Mouse (Mus musculus): ENCODE results near the gene Pla1a. TPM values are rescaled to one million over a fixed set of nuclear protein-coding genes. Genes with fewer than 3 reads are reported as not detected.

Gene Pla1a
- polyA plus RNA-seq, 1 experiment from 2014 or later = not detected

GRCm38 (mm10) chr16:38359857-38360256 is 73.1 kb downstream of the Pla1a start:
- Histone ChIP-seq H3K4me1 (ENCODE audit: control insufficient read depth, insufficient read depth, low read length) (peaks cover 11% of the 10 kb centered on the region), H3K9ac (replicated peaks; ENCODE audit: low read depth, low read length) (no peak overlapping the region), H3K36me3 (ENCODE audit: control insufficient read depth, insufficient read depth, low read length) (no peaks in the 10 kb centered on the region), H3K4me2 (replicated peaks; ENCODE audit: low read depth, low read length) (no peak overlapping the region), H3K4me3 (ENCODE audit: low read depth, low read length) (no peak overlapping the region), H3K27me3 (ENCODE audit: control insufficient read depth, insufficient read depth, low read length) (no peaks in the 10 kb centered on the region), H3K27ac (ENCODE audit: low read length) (no peak overlapping the region), H3K9me3 (ENCODE audit: control insufficient read depth, low read depth, low read length) (no peaks in the 10 kb centered on the region)
- WGBS = 57% methylated on average over 3 of the region's 3 CpGs
- no peak for ATAC-seq (ENCODE audit: insufficient number of reproducible peaks, insufficient read depth, low FRiP score, low read depth)

DNA sequence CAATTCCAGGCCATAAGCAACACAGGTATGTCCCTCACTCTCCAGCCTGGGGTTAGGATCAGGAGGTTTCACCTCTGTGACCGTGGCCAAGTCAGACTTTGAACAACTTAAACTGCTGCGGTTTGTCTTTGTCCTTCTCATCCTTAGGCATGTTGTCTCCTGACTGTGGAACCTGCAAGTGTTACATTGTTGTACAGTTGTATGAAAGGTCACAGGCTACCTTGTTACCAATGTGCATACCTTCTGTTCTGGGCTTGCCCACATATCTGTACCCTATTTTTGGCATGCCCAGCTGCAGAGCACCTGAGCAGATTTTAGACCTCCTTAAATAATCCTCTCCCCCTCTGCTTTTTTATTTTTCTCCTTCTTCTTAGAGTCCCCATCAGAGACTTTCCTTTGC is 73.7 kb downstream of the Pla1a start:
- no peak overlapping the region for H3K9ac ChIP-seq (replicated peaks; ENCODE audit: low read depth, low read length)
- 87% methylated on average over 2 of the region's 2 CpGs for WGBS
- no peak overlapping the region for H3K4me3 ChIP-seq (ENCODE audit: low read depth, low read length)
- no peaks in the 10 kb centered on the region for H3K9me3 ChIP-seq (ENCODE audit: control insufficient read depth, low read depth, low read length)
- ATAC-seq (ENCODE audit: insufficient number of reproducible peaks, insufficient read depth, low FRiP score, low read depth) = no peak
- peaks cover 11% of the 10 kb centered on the region for H3K4me1 ChIP-seq (ENCODE audit: control insufficient read depth, insufficient read depth, low read length)
- H3K27me3 ChIP-seq (ENCODE audit: control insufficient read depth, insufficient read depth, low read length) = no peaks in the 10 kb centered on the region
- H3K36me3 ChIP-seq (ENCODE audit: control insufficient read depth, insufficient read depth, low read length) = no peaks in the 10 kb centered on the region
- H3K4me2 ChIP-seq (replicated peaks; ENCODE audit: low read depth, low read length) = no peak overlapping the region
- no peak overlapping the region for H3K27ac ChIP-seq (ENCODE audit: low read length)

- no peak overlapping the region for H3K9ac ChIP-seq (replicated peaks; ENCODE audit: low read depth, low read length)
- H3K4me1 ChIP-seq (ENCODE audit: control insufficient read depth, insufficient read depth, low read length) = peaks cover 11% of the 10 kb centered on the region
- no peaks in the 10 kb centered on the region for H3K9me3 ChIP-seq (ENCODE audit: control insufficient read depth, low read depth, low read length)
- no peak for ATAC-seq (ENCODE audit: insufficient number of reproducible peaks, insufficient read depth, low FRiP score, low read depth)
- 93% methylated on average over 6 of the region's 6 CpGs for WGBS
- H3K27me3 ChIP-seq (ENCODE audit: control insufficient read depth, insufficient read depth, low read length) = no peaks in the 10 kb centered on the region
- no peak overlapping the region for H3K4me2 ChIP-seq (replicated peaks; ENCODE audit: low read depth, low read length)
- H3K4me3 ChIP-seq (ENCODE audit: low read depth, low read length) = no peak overlapping the region
- H3K27ac ChIP-seq (ENCODE audit: low read length) = no peak overlapping the region
- no peaks in the 10 kb centered on the region for H3K36me3 ChIP-seq (ENCODE audit: control insufficient read depth, insufficient read depth, low read length)
Measured at GRCm38 (mm10) chr16:38358256-38358812, 74.6 kb downstream of the Pla1a start.

GRCm38 (mm10) chr16:38354185-38354913 is 78.6 kb downstream of the Pla1a start:
- 56% methylated on average over 5 of the region's 5 CpGs for WGBS
- no peaks in the 10 kb centered on the region for H3K9me3 ChIP-seq (ENCODE audit: control insufficient read depth, low read depth, low read length)
- H3K27ac ChIP-seq (ENCODE audit: low read length) = no peak overlapping the region
- ATAC-seq (ENCODE audit: insufficient number of reproducible peaks, insufficient read depth, low FRiP score, low read depth) = no peak
- peaks cover 15% of the 10 kb centered on the region for H3K36me3 ChIP-seq (ENCODE audit: control insufficient read depth, insufficient read depth, low read length)
- no peaks in the 10 kb centered on the region for H3K4me1 ChIP-seq (ENCODE audit: control insufficient read depth, insufficient read depth, low read length)
- no peak overlapping the region for H3K4me3 ChIP-seq (ENCODE audit: low read depth, low read length)
- H3K4me2 ChIP-seq (replicated peaks; ENCODE audit: low read depth, low read length) = no peak overlapping the region
- H3K9ac ChIP-seq (replicated peaks; ENCODE audit: low read depth, low read length) = no peak overlapping the region
- no peaks in the 10 kb centered on the region for H3K27me3 ChIP-seq (ENCODE audit: control insufficient read depth, insufficient read depth, low read length)

DNA sequence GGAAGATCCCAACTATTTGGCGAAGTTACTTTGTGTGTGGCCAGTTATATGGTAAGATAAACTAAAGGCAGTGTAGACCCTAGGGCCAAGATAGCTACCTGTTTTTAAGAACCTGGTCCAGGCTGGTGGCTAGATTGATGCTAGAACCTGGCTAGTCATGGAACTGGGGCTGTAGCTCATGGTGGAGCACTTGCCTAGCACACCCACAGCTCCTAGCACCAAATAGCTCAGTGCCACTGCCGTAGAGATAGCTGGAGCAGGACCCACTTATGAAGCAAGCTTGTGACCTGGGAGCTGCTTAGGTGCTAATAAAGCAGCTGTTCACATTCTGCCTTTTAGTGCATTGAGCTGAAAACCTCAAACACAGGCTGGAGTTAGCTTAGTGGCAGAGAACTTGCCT is 79.3 kb downstream of the Pla1a start:
- Histone ChIP-seq H3K4me1 (ENCODE audit: control insufficient read depth, insufficient read depth, low read length) (no peaks in the 10 kb centered on the region), H3K9ac (replicated peaks; ENCODE audit: low read depth, low read length) (no peak overlapping the region), H3K27me3 (ENCODE audit: control insufficient read depth, insufficient read depth, low read length) (no peaks in the 10 kb centered on the region), H3K4me2 (replicated peaks; ENCODE audit: low read depth, low read length) (no peak overlapping the region), H3K9me3 (ENCODE audit: control insufficient read depth, low read depth, low read length) (no peaks in the 10 kb centered on the region), H3K4me3 (ENCODE audit: low read depth, low read length) (no peak overlapping the region), H3K27ac (ENCODE audit: low read length) (no peak overlapping the region), H3K36me3 (ENCODE audit: control insufficient read depth, insufficient read depth, low read length) (peaks cover 15% of the 10 kb centered on the region)
- 100% methylated on average over 2 of the region's 2 CpGs for WGBS
- no peak for ATAC-seq (ENCODE audit: insufficient number of reproducible peaks, insufficient read depth, low FRiP score, low read depth)

DNA sequence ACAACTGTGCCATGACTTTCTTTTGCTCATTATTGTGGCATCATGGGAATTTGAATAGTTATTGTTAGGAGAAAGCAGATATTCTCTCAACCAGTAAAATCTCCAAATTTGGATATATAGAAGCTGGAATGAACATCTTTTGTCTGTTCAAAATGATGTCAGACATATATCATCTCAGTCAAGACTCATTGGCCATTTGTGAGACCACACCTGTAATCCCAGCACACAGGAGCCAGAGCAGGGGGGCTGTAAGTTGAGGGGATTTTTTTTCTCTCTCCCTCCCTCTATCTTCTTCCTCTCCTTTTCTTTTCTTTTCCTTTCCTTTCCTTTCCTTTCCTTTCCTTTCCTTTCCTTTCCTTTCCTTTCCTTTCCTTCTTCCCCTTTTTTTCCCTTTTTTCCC is 80.1 kb downstream of the Pla1a start:
- no peak overlapping the region for H3K27ac ChIP-seq (ENCODE audit: low read length)
- no peak overlapping the region for H3K9ac ChIP-seq (replicated peaks; ENCODE audit: low read depth, low read length)
- no peaks in the 10 kb centered on the region for H3K9me3 ChIP-seq (ENCODE audit: control insufficient read depth, low read depth, low read length)
- peaks cover 2% of the 10 kb centered on the region; the same call in 1 of the 2 replicates for H3K4me1 ChIP-seq (ENCODE audit: control insufficient read depth, insufficient read depth, low read length)
- H3K4me3 ChIP-seq (ENCODE audit: low read depth, low read length) = no peak overlapping the region
- no peaks in the 10 kb centered on the region for H3K27me3 ChIP-seq (ENCODE audit: control insufficient read depth, insufficient read depth, low read length)
- no peak overlapping the region for H3K4me2 ChIP-seq (replicated peaks; ENCODE audit: low read depth, low read length)
- H3K36me3 ChIP-seq (ENCODE audit: control insufficient read depth, insufficient read depth, low read length) = peaks cover 15% of the 10 kb centered on the region
- ATAC-seq (ENCODE audit: insufficient number of reproducible peaks, insufficient read depth, low FRiP score, low read depth) = no peak

DNA sequence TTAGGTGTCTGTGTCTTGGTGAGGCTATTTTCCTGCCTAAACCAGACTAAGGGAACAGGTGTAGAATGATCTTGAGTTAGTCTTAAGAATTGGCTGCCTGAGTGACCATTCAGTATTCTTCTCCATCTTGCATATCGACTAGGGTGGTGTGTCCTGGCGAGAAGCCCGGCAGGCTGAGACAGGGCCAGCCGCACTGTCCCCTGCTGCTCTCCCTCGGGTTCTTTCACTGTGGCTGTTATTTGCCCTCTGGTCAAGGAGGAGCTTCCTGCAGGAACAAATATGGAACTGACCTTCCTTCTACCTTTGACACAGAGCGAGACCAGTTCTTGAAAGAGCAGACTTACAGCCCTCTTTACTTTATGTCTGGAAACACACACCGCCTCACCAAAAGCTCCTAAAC is 80.9 kb downstream of the Pla1a start:
- ATAC-seq (ENCODE audit: insufficient number of reproducible peaks, insufficient read depth, low FRiP score, low read depth) = no peak
- H3K27ac ChIP-seq (ENCODE audit: low read length) = no peak overlapping the region
- no peak overlapping the region for H3K4me2 ChIP-seq (replicated peaks; ENCODE audit: low read depth, low read length)
- H3K27me3 ChIP-seq (ENCODE audit: control insufficient read depth, insufficient read depth, low read length) = no peaks in the 10 kb centered on the region
- H3K36me3 ChIP-seq (ENCODE audit: control insufficient read depth, insufficient read depth, low read length) = peaks cover 15% of the 10 kb centered on the region
- H3K9ac ChIP-seq (replicated peaks; ENCODE audit: low read depth, low read length) = no peak overlapping the region
- no peak overlapping the region for H3K4me3 ChIP-seq (ENCODE audit: low read depth, low read length)
- H3K4me1 ChIP-seq (ENCODE audit: control insufficient read depth, insufficient read depth, low read length) = peaks cover 6% of the 10 kb centered on the region
- no peaks in the 10 kb centered on the region for H3K9me3 ChIP-seq (ENCODE audit: control insufficient read depth, low read depth, low read length)
- WGBS = 80% methylated on average over 7 of the region's 7 CpGs

DNA sequence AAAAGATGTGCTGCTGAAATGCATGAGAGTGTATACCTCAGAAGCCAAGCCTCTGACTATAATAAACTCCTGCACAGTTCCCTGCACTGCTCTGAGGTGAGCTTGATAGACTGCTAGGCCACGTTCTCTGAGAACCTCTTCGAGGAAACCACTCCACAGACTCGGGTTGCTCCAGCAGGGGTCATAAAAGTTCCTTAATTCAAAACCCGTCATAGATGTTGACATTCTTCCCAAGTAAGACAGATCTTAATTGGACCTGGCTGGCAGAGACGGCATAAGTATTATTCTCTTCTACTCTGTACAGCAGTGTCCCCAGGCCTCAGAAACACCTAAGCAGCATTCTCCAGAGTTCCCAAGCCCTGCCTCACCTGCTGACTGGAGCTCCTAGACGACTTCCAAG is 82.0 kb downstream of the Pla1a start:
- no peak overlapping the region for H3K4me3 ChIP-seq (ENCODE audit: low read depth, low read length)

More for the DNA sequence above, 82.0 kb downstream of the Pla1a start:
- Histone ChIP-seq H3K4me1 (ENCODE audit: control insufficient read depth, insufficient read depth, low read length) (peaks cover 6% of the 10 kb centered on the region), H3K36me3 (ENCODE audit: control insufficient read depth, insufficient read depth, low read length) (peaks cover 15% of the 10 kb centered on the region), H3K4me2 (replicated peaks; ENCODE audit: low read depth, low read length) (no peak overlapping the region), H3K27ac (ENCODE audit: low read length) (no peak overlapping the region), H3K27me3 (ENCODE audit: control insufficient read depth, insufficient read depth, low read length) (no peaks in the 10 kb centered on the region), H3K9ac (replicated peaks; ENCODE audit: low read depth, low read length) (no peak overlapping the region), H3K9me3 (ENCODE audit: control insufficient read depth, low read depth, low read length) (no peaks in the 10 kb centered on the region)
- ATAC-seq (ENCODE audit: insufficient number of reproducible peaks, insufficient read depth, low FRiP score, low read depth) = no peak
- 59% methylated on average over 6 of the region's 6 CpGs for WGBS

All from stomach, embryonic 14.5 days (tissue).